Mouse (Mus musculus): ENCODE data around the gene Slc2a12. TPM values are rescaled to one million over a fixed set of nuclear protein-coding genes. Genes with fewer than 3 reads are reported as not detected.

Gene Slc2a12
- polyA plus RNA-seq, 1 experiment from 2014 or later = 3.2 TPM

DNA sequence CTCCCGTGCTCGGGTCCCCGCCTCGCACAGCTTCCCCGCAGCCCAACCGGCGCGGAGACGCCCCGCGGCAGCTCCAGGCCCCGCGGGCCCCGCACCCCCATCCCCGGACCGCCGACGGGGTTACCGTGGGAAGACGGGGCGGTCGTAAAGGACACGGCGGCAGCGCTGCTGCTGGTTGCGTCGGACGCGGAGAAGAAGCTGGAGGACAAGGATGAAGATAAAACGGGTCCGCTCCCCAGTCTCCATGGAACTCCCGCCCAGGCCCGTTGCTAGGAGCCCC, 86.1 kb downstream of the Slc2a12 start:
- Histone ChIP-seq H3K9me3 (ENCODE audit: low read length) (no peaks in the 10 kb centered on the region), H3K4me3 (ENCODE audit: low read depth, low read length) (peak overlapping the region; percentile 98), H3K27me3 (replicated peaks; ENCODE audit: insufficient read depth, low read length) (no peaks in the 10 kb centered on the region), H3K4me2 (replicated peaks; ENCODE audit: low read depth, low read length) (peak overlapping the region; percentile 90), H3K9ac (replicated peaks; ENCODE audit: low read depth) (peak overlapping the region; percentile 91), H3K4me1 (ENCODE audit: insufficient read depth, low read depth, low read length) (peaks cover 8% of the 10 kb centered on the region), H3K27ac (ENCODE audit: low read length) (peak overlapping the region; percentile 94), H3K36me3 (ENCODE audit: insufficient read depth, low read length) (no peaks in the 10 kb centered on the region)
- ATAC-seq (peak; percentile 40), DNase-seq (ENCODE audit: low spot score) (no peak)
- WGBS = 0% methylated on average over 29 of the region's 33 CpGs
- no peak for TF ChIP-seq EP300 (IDR thresholded peaks at IDR 0.05)
- no peak for TF ChIP-seq CTCF (IDR thresholded peaks at IDR 0.05)

DNA sequence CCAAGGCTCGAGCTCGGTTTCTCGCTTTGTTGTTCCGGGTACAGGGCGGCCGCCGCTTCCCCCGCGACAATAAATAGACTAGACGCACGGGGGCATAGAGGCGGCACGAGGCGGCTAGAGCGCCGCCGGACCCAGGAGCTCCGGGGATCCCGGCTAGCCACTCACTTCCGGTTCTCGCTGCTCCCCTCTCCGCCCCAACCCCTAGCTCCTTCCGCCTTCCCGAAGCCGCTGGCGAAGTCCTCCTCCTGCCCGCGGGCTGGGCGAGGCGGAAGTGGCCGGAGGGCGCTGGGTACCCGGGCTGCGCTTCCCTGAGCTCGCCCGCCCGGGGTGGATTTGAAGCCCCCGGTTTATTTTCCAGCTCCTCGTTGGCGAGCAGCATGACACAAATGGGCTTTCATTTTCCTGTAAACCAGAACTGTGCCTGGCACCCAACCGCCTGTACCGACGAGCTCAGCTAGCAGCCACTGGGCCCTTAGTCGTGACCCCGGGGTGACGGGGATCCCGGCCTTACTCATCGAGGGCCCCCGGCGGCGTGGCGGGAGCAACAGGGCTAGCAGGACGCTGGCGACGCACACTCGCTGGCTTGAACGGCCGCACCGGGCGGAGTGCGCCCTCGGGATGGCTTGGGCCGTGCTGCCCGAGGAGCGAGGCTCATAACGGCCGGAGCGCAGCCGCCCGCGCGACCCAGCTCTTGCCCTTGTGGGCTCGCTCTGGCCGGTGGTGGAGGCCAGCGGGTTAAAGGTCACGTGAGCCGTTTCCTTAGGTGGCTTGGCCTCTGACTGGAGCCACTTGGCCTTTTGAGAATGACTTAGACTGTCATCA, 86.7 kb downstream of the Slc2a12 start, which contains the start of gene Tbpl1:
Tbpl1 (minus strand) TSS at position 667 of the 822 bp plus-strand sequence.
- H3K27me3 ChIP-seq (replicated peaks; ENCODE audit: insufficient read depth, low read length) = no peaks in the 10 kb centered on the region
- no peaks in the 10 kb centered on the region for H3K9me3 ChIP-seq (ENCODE audit: low read length)
- TF ChIP-seq EP300 (IDR thresholded peaks at IDR 0.05) = peak; percentile 23; the same call in 1 of the 2 replicates
- peak; percentile 54 for TF ChIP-seq CTCF (IDR thresholded peaks at IDR 0.05)
- WGBS = 2% methylated on average over 58 of the region's 77 CpGs
- no peaks in the 10 kb centered on the region for H3K36me3 ChIP-seq (ENCODE audit: insufficient read depth, low read length)
- H3K27ac ChIP-seq (ENCODE audit: low read length) = peak within 1 kb of the TSS; percentile 94
- peak within 1 kb of the TSS; percentile 90 for H3K4me2 ChIP-seq (replicated peaks; ENCODE audit: low read depth, low read length)
- peak within 1 kb of the TSS; percentile 91 for H3K9ac ChIP-seq (replicated peaks; ENCODE audit: low read depth)
- peak within 1 kb of the TSS; percentile 98 for H3K4me3 ChIP-seq (ENCODE audit: low read depth, low read length)
- H3K4me1 ChIP-seq (ENCODE audit: insufficient read depth, low read depth, low read length) = peaks cover 8% of the 10 kb centered on the region
- peak; percentile 99 for DNase-seq (ENCODE audit: low spot score)
- peak; percentile 99 for ATAC-seq

DNA sequence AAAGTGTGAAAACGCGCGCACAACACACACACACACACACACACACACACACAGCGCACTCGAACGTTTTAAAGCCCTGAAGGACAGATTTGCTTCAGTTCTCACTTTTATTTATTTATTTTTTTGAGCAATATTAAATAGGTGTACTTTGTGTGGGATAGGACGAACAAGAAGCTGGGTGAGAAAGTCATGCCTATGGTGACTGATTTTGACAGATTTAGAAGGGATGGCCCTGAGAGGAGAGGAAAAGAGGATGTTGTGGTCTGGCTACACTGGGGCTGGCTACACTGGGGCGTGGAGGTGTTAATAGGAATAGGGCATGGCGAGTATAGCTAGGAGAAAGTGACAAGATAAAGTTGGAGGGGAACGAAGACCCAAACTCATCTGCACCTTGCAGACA, 87.4 kb downstream of the Slc2a12 start:
- DNase-seq (ENCODE audit: low spot score) (no peak), ATAC-seq (no peak)
- WGBS = 37% methylated on average over 10 of the region's 10 CpGs
- 0 out of 2 replicates have a peak overlapping the region, but pooled peaks have one; percentile 91 for H3K9ac ChIP-seq (replicated peaks; ENCODE audit: low read depth)
- no peak overlapping the region; the same call in 1 of the 2 replicates for H3K27ac ChIP-seq (ENCODE audit: low read length)
- peak overlapping the region; percentile 90 for H3K4me2 ChIP-seq (replicated peaks; ENCODE audit: low read depth, low read length)
- TF ChIP-seq CTCF (IDR thresholded peaks at IDR 0.05) = no peak
- TF ChIP-seq EP300 (IDR thresholded peaks at IDR 0.05) = no peak
- no peaks in the 10 kb centered on the region for H3K9me3 ChIP-seq (ENCODE audit: low read length)
- peak overlapping the region; percentile 98 for H3K4me3 ChIP-seq (ENCODE audit: low read depth, low read length)
- H3K36me3 ChIP-seq (ENCODE audit: insufficient read depth, low read length) = no peaks in the 10 kb centered on the region
- H3K27me3 ChIP-seq (replicated peaks; ENCODE audit: insufficient read depth, low read length) = no peaks in the 10 kb centered on the region
- H3K4me1 ChIP-seq (ENCODE audit: insufficient read depth, low read depth, low read length) = peaks cover 8% of the 10 kb centered on the region

- H3K4me2 ChIP-seq (replicated peaks; ENCODE audit: low read depth, low read length) = no peak overlapping the region
- DNase-seq (ENCODE audit: low spot score) = peak; percentile 5
- no peaks in the 10 kb centered on the region for H3K4me1 ChIP-seq (ENCODE audit: insufficient read depth, low read depth, low read length)
- H3K4me3 ChIP-seq (ENCODE audit: low read depth, low read length) = no peak overlapping the region
- no peaks in the 10 kb centered on the region for H3K36me3 ChIP-seq (ENCODE audit: insufficient read depth, low read length)
- no peak overlapping the region for H3K9ac ChIP-seq (replicated peaks; ENCODE audit: low read depth)
- H3K27ac ChIP-seq (ENCODE audit: low read length) = no peak overlapping the region
- no peaks in the 10 kb centered on the region for H3K9me3 ChIP-seq (ENCODE audit: low read length)
- no peaks in the 10 kb centered on the region for H3K27me3 ChIP-seq (replicated peaks; ENCODE audit: insufficient read depth, low read length)
- ATAC-seq = no peak
- 47% methylated on average over 7 of the region's 7 CpGs for WGBS
- TF ChIP-seq CTCF (IDR thresholded peaks at IDR 0.05) = no peak
- no peak for TF ChIP-seq EP300 (IDR thresholded peaks at IDR 0.05)
These were observed 101.1 kb downstream of the Slc2a12 start for GRCm38 (mm10) chr10:22745922-22746321.

- no peaks in the 10 kb centered on the region for H3K36me3 ChIP-seq (ENCODE audit: insufficient read depth, low read length)
- TF ChIP-seq EP300 (IDR thresholded peaks at IDR 0.05) (no peak), CTCF (IDR thresholded peaks at IDR 0.05) (no peak)
- WGBS = 51% methylated on average over 13 of the region's 13 CpGs
- H3K27ac ChIP-seq (ENCODE audit: low read length) = no peak overlapping the region
- no peak overlapping the region for H3K4me3 ChIP-seq (ENCODE audit: low read depth, low read length)
- no peaks in the 10 kb centered on the region for H3K4me1 ChIP-seq (ENCODE audit: insufficient read depth, low read depth, low read length)
- DNase-seq (ENCODE audit: low spot score) = peak; percentile 54
- ATAC-seq = peak; percentile 57
- H3K9ac ChIP-seq (replicated peaks; ENCODE audit: low read depth) = no peak overlapping the region
- no peaks in the 10 kb centered on the region for H3K9me3 ChIP-seq (ENCODE audit: low read length)
- H3K27me3 ChIP-seq (replicated peaks; ENCODE audit: insufficient read depth, low read length) = no peaks in the 10 kb centered on the region
- H3K4me2 ChIP-seq (replicated peaks; ENCODE audit: low read depth, low read length) = no peak overlapping the region
These were observed 101.8 kb downstream of the Slc2a12 start for GRCm38 (mm10) chr10:22746334-22747322.

DNA sequence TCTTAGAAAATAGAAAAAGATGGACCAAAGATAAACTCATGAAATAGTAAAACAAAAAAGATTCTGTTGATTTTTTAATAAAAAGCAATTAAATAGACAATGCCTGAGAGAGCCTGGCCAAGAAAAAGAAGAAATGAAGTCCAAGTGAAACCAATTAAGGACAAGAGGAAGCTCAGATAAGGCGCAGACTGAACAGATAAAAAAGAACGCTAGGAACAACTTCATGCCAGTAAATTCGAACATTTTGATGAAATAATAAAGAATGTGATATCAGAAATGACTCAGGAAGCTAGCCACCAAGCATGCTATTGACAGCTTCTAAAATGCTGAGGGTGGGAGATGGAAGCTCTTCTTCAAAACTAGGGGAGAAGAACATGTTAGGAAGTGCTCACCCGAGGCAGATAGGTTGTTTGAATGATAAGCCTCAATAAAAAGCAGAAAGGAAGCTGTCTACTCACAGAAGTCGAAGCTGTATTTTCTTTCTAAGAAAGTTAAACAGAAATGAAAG, 106.4 kb downstream of the Slc2a12 start:
- Histone ChIP-seq H3K9me3 (ENCODE audit: low read length) (0 out of 2 replicates have a peak, but pooled peaks cover 2% of the 10 kb centered on the region), H3K4me1 (ENCODE audit: insufficient read depth, low read depth, low read length) (no peaks in the 10 kb centered on the region), H3K36me3 (ENCODE audit: insufficient read depth, low read length) (no peaks in the 10 kb centered on the region), H3K27me3 (replicated peaks; ENCODE audit: insufficient read depth, low read length) (no peaks in the 10 kb centered on the region), H3K4me3 (ENCODE audit: low read depth, low read length) (no peak overlapping the region), H3K9ac (replicated peaks; ENCODE audit: low read depth) (no peak overlapping the region), H3K27ac (ENCODE audit: low read length) (no peak overlapping the region), H3K4me2 (replicated peaks; ENCODE audit: low read depth, low read length) (no peak overlapping the region)
- 44% methylated on average over 5 of the region's 5 CpGs for WGBS
- ATAC-seq (no peak), DNase-seq (ENCODE audit: low spot score) (peak; percentile 4)
- TF ChIP-seq CTCF (IDR thresholded peaks at IDR 0.05) (no peak), EP300 (IDR thresholded peaks at IDR 0.05) (no peak)

Small RNAs within 50 kb of the gene (microRNA-seq; reads per million reads assigned to microRNA genes)
- not detected for gene Mir7663

Other genes starting within 250 kb of the Slc2a12 start
- gene Tbpl1, start 86.9 kb downstream of the Slc2a12 start, polyA plus RNA-seq (2015; fragmentation: Nextera tagmentation; extraction: Ambion mirVana) = 42.2 and 44.7 TPM in 2 replicates
- gene Tcf21, start 175.2 kb downstream of the Slc2a12 start, polyA plus RNA-seq (2015; fragmentation: Nextera tagmentation; extraction: Ambion mirVana) = 697 and 750 TPM in 2 replicates

Data from lung, postnatal 0 days (tissue).